Mouse (Mus musculus): ENCODE measurements around the gene Gm813.

Gm813 gene

GRCm38 (mm10) chr16:58604680-58605079, 12.1 kb downstream of the Gm813 start:
- no peak for ATAC-seq (ENCODE audit: low TSS enrichment)

GRCm38 (mm10) chr16:58603831-58604230, 12.9 kb downstream of the Gm813 start:
- ATAC-seq (ENCODE audit: low TSS enrichment), result no peak

GRCm38 (mm10) chr16:58600846-58601245, 15.9 kb downstream of the Gm813 start:
- ATAC-seq (ENCODE audit: low TSS enrichment), result no peak

- no peak for ATAC-seq (ENCODE audit: low TSS enrichment)
Measured at GRCm38 (mm10) chr16:58591299-58591698, 25.5 kb downstream of the Gm813 start.

- ATAC-seq (ENCODE audit: low TSS enrichment), result no peak
Measured at GRCm38 (mm10) chr16:58589444-58589843, 27.3 kb downstream of the Gm813 start.

- ATAC-seq (ENCODE audit: low TSS enrichment), result no peak
Measured at GRCm38 (mm10) chr16:58573949-58574722, 42.6 kb downstream of the Gm813 start.

GRCm38 (mm10) chr16:58570694-58571264, 46.0 kb downstream of the Gm813 start:
- ATAC-seq (ENCODE audit: low TSS enrichment), result no peak
